Mouse (Mus musculus) stomach, postnatal 0 days (tissue): ENCODE data around the gene Slit3. TPM values are rescaled to one million over a fixed set of nuclear protein-coding genes. Genes with fewer than 3 reads are reported as not detected.

Source experiments
- ATAC-seq: fragments of 200-750 bp; cut with Nextera tagmentation; 2 replicates; pipeline ENCODE4 v1.8.0; 2017; ENCODE audit not compliant: low FRiP score, low TSS enrichment
- DNase-seq: peaks from one replicate; pipeline ENCODE4 v3.0.0-alpha.2; 2016; ENCODE audit warnings: low spot score
- H3K27ac ChIP-seq: fragments of 300-500 bp; sonication (generic); replicated peaks from 2 replicates; pipeline ENCODE4 v1.5.1; 2014; ENCODE audit warnings: mild to moderate bottlenecking, control low read depth
- H3K27me3 ChIP-seq: fragments of 300-500 bp; sonication (generic); 2 replicates; pipeline ENCODE4 v1.6.1; 2014; ENCODE audit warnings: low read length; ENCODE audit not compliant: control insufficient read depth, insufficient read depth
- H3K36me3 ChIP-seq: fragments of 300-500 bp; sonication (generic); 2 replicates; pipeline ENCODE4 v1.6.1; 2014; ENCODE audit warnings: low read length, mixed read lengths; ENCODE audit not compliant: control insufficient read depth, insufficient read depth
- H3K4me1 ChIP-seq: fragments of 300-500 bp; sonication (generic); replicated peaks from 2 replicates; pipeline ENCODE4 v1.6.1; 2014; ENCODE audit warnings: antibody characterized with exemption; ENCODE audit not compliant: control insufficient read depth, insufficient read depth
- H3K4me2 ChIP-seq: fragments of 300-500 bp; sonication (generic); replicated peaks from 2 replicates; pipeline ENCODE4 v1.6.1; 2014; ENCODE audit warnings: low read depth, mild to moderate bottlenecking, control low read depth, moderate library complexity
- H3K4me3 ChIP-seq: fragments of 300-500 bp; sonication (generic); 2 replicates; pipeline ENCODE4 v1.5.1; 2014; ENCODE audit warnings: low read depth, low read length, control low read depth
- H3K9ac ChIP-seq: fragments of 300-500 bp; sonication (generic); 2 replicates; pipeline ENCODE4 v1.6.1; 2014; ENCODE audit warnings: mild to moderate bottlenecking, low read length, control low read depth, mixed read lengths
- H3K9me3 ChIP-seq: fragments of 300-500 bp; sonication (generic); 2 replicates; pipeline ENCODE4 v1.6.1; 2016; ENCODE audit warnings: low read length; ENCODE audit not compliant: control insufficient read depth
- CTCF ChIP-seq: IDR thresholded peaks from 2 replicates; pipeline ENCODE4 v1.5.1; 2016; ENCODE audit warnings: antibody characterized with exemption, low read depth, mild to moderate bottlenecking, moderate library complexity
- EP300 ChIP-seq: optimal IDR thresholded peaks from 2 replicates; pipeline ENCODE3; 2016; ENCODE audit warnings: antibody characterized with exemption
- WGBS: fragments of 180-500 bp; shearing (Covaris S2); extraction: QIAGEN DNeasy Blood & Tissue Kit; methylation state at CpG from one replicate; pipeline ENCODE4 v1.1.7; 2014; 5-methylcytosine and 5-hydroxymethylcytosine counted together
- polyA plus RNA-seq: library from polyadenylated mRNA; unstranded; fragments of >200 nt; fragmentation: Nextera tagmentation; extraction: Ambion mirVana; gene quantifications from 2 replicates; pipeline ENCODE4 v1.2.1, GENCODE M21; 2015

The Slit3 gene
- polyA plus RNA-seq, 1 experiment from 2014 or later: 8.1 TPM

DNA sequence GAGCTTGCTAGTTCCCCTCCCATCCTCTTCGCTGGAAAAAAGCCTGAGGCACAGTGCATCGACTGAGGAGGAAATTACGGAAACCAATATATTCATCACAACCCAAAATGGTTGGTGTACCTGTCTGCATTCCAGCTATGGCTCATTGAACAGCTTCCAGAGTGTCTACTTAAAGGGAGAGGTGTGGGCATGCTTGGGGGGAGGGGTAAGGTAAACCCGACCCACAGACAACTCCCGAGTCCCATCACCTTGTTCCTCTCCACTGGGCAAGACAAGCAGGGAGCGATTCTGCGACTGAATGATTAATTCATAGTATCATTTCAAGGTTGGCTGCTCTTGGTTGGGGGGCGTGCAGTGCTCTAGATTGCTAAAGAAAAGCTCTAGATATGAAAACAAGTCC, 310.1 kb downstream of the Slit3 start:
- no peak for TF ChIP-seq CTCF
- no peak for TF ChIP-seq EP300
- 68% methylated on average over 8 of the region's 8 CpGs for WGBS

GRCm38 (mm10) chr11:35437510-35437909, 316.5 kb downstream of the Slit3 start:
- Histone ChIP-seq H3K4me1 (no peaks in the 10 kb centered on the region), H3K9me3 (no peaks in the 10 kb centered on the region), H3K9ac (no peak overlapping the region), H3K27me3 (no peaks in the 10 kb centered on the region), H3K4me2 (no peak overlapping the region), H3K4me3 (no peak overlapping the region), H3K36me3 (no peaks in the 10 kb centered on the region), H3K27ac (no peak overlapping the region)
- TF ChIP-seq CTCF (no peak), EP300 (no peak)
- no peak for ATAC-seq
- WGBS: 81% methylated on average over 6 of the region's 6 CpGs
- DNase-seq: no peak

More for the DNA sequence above, 310.1 kb downstream of the Slit3 start:
- Histone ChIP-seq H3K27ac (no peak overlapping the region), H3K9me3 (no peaks in the 10 kb centered on the region), H3K9ac (no peak overlapping the region), H3K4me3 (no peak overlapping the region), H3K4me1 (no peaks in the 10 kb centered on the region), H3K4me2 (no peak overlapping the region), H3K27me3 (no peaks in the 10 kb centered on the region), H3K36me3 (no peaks in the 10 kb centered on the region)
- DNase-seq (no peak), ATAC-seq (no peak)

GRCm38 (mm10) chr11:35440186-35440585, 319.2 kb downstream of the Slit3 start:
- WGBS: 57% methylated on average over 11 of the region's 11 CpGs
- no peak overlapping the region for H3K27ac ChIP-seq
- no peaks in the 10 kb centered on the region for H3K36me3 ChIP-seq
- no peak overlapping the region for H3K9ac ChIP-seq
- ATAC-seq (no peak), DNase-seq (no peak)
- no peak overlapping the region for H3K4me2 ChIP-seq
- H3K4me1 ChIP-seq: no peaks in the 10 kb centered on the region
- TF ChIP-seq EP300 (no peak), CTCF (no peak)
- H3K9me3 ChIP-seq: no peaks in the 10 kb centered on the region
- no peaks in the 10 kb centered on the region for H3K27me3 ChIP-seq
- no peak overlapping the region for H3K4me3 ChIP-seq

- TF ChIP-seq EP300 (no peak), CTCF (no peak)
- Histone ChIP-seq H3K4me1 (no peaks in the 10 kb centered on the region), H3K27me3 (no peaks in the 10 kb centered on the region), H3K9me3 (no peaks in the 10 kb centered on the region), H3K36me3 (no peaks in the 10 kb centered on the region), H3K4me3 (no peak overlapping the region), H3K27ac (peak overlapping the region; percentile 78), H3K9ac (no peak overlapping the region), H3K4me2 (no peak overlapping the region)
- ATAC-seq: peak; percentile 76
- WGBS: 68% methylated on average over 6 of the region's 6 CpGs
- DNase-seq: peak; percentile 20
Observed at GRCm38 (mm10) chr11:35444489-35445100, 323.6 kb downstream of the Slit3 start.

DNA sequence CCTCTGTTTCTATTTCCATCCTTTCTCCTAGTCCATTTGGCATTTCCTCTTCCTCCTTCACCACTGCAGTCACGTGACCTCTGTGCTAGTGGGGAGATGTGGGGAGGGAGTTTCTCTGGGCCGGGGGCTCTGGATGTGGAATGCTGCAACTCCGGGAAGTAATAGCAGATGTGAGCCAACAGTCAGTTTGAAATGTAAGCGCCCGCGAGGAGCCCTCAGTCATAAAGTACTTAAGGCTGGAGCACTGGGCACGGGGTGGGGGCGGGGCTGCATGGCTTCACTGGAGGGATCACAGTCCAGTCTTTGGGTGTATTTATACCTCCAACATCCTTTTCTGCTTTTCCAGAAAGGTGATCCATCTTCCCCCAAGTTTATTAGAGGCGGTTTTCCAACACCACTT, 326.9 kb downstream of the Slit3 start:
- no peaks in the 10 kb centered on the region for H3K4me1 ChIP-seq
- TF ChIP-seq CTCF (no peak), EP300 (no peak)
- ATAC-seq (no peak), DNase-seq (no peak)
- H3K36me3 ChIP-seq: no peaks in the 10 kb centered on the region
- H3K4me3 ChIP-seq: no peak overlapping the region
- no peak overlapping the region for H3K4me2 ChIP-seq
- H3K27me3 ChIP-seq: no peaks in the 10 kb centered on the region
- H3K9ac ChIP-seq: no peak overlapping the region
- H3K27ac ChIP-seq: no peak overlapping the region
- WGBS: 49% methylated on average over 9 of the region's 9 CpGs
- H3K9me3 ChIP-seq: no peaks in the 10 kb centered on the region

DNA sequence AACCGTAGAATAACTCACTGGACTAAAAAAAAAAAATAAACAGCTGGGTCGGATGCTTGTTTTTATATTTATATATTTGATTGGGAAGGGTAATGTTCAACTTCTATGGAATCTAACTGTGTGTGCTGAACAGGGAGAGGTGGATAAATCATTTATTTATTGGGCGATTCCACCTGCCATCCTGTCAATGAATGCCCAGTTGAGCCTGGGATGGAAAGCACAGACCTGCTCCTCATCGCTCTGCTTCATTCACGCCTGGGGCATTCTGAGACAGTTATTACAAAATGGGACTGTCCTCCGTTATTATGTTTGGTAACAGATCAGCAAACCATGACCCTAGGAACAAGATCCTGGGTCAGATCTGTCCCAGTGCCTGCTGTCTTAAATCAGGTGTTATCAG, 328.2 kb downstream of the Slit3 start:
- TF ChIP-seq CTCF (no peak), EP300 (no peak)
- no peak for DNase-seq
- no peaks in the 10 kb centered on the region for H3K9me3 ChIP-seq
- WGBS: 85% methylated on average over 6 of the region's 6 CpGs
- no peak overlapping the region for H3K9ac ChIP-seq
- ATAC-seq: no peak
- H3K4me1 ChIP-seq: no peaks in the 10 kb centered on the region
- no peak overlapping the region for H3K27ac ChIP-seq
- H3K27me3 ChIP-seq: no peaks in the 10 kb centered on the region
- H3K4me2 ChIP-seq: no peak overlapping the region
- H3K4me3 ChIP-seq: no peak overlapping the region
- H3K36me3 ChIP-seq: no peaks in the 10 kb centered on the region
